Mouse (Mus musculus): ENCODE data around the gene Pex6. TPM values are rescaled to one million over a fixed set of nuclear protein-coding genes. Genes with fewer than 3 reads are reported as not detected.

Pex6 gene
- polyA plus RNA-seq, 1 experiment = 1.5 TPM

GRCm38 (mm10) chr17:46698515-46698914 is 12.7 kb upstream of the Pex6 start:
- H3K36me3 ChIP-seq (ENCODE audit: control insufficient read depth) = peaks cover 42% of the 10 kb centered on the region
- peaks cover 42% of the 10 kb centered on the region for H3K4me1 ChIP-seq (ENCODE audit: control insufficient read depth)

DNA sequence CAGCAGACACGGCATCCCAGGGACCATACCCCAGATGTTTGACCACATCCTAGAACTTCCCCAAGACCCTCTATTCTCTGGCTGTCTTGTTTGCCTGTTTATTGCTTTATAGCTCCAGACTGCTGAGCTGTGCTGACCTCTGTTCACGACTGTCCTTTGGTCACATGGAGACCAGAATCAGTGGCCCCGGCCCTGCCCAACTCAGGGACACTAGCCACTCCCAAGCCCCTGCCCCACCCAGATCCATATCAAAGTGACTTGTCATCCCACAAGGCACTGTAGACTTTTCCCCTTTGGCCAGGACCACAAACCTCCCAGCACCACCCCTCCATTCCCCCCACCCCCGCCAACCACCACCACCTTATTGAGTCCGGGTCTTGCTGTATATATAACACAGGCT is 12.0 kb upstream of the Pex6 start:
- TF ChIP-seq TAL1 (IDR thresholded peaks at IDR 0.05; ENCODE audit: low read length) (no peak), GATA1 (IDR thresholded peaks at IDR 0.05; ENCODE audit: low read length) (no peak)
- Histone ChIP-seq H3K36me3 (ENCODE audit: control insufficient read depth) (peaks cover 39% of the 10 kb centered on the region), H3K4me1 (ENCODE audit: control insufficient read depth) (peaks cover 49% of the 10 kb centered on the region), H3K4me3 (replicated peaks) (no peak overlapping the region), H3K27me3 (ENCODE audit: control insufficient read depth) (no peaks in the 10 kb centered on the region), H3K9me3 (ENCODE audit: control insufficient read depth, low read length) (no peaks in the 10 kb centered on the region)

More at GRCm38 (mm10) chr17:46698515-46698914, 12.7 kb upstream of the Pex6 start:
- TF ChIP-seq TAL1 (IDR thresholded peaks at IDR 0.05; ENCODE audit: low read length) (no peak), GATA1 (IDR thresholded peaks at IDR 0.05; ENCODE audit: low read length) (no peak)
- Histone ChIP-seq H3K27me3 (ENCODE audit: control insufficient read depth) (no peaks in the 10 kb centered on the region), H3K9me3 (ENCODE audit: control insufficient read depth, low read length) (no peaks in the 10 kb centered on the region), H3K4me3 (replicated peaks) (no peak overlapping the region)

DNA sequence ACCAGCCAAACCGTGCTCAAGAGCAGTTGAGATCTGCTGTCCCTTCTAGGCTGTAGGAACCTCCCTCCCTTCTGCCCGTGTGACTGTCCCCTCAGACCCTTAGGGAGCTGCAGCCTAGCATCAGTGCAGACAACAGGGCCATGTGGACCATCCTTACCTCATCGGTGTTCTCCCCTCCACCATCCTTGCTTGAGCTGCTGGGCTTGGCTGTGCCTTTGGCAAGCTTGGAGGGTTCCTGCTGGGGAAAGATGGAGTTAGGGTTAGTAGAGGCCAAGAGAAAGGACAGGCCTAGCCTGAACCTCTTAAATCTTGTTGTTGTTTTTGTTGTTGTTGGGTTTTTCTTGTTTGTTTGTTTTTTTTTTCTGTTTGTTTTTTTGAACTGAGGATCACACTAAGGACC is 11.4 kb upstream of the Pex6 start:
- Histone ChIP-seq H3K4me1 (ENCODE audit: control insufficient read depth) (peaks cover 53% of the 10 kb centered on the region), H3K9me3 (ENCODE audit: control insufficient read depth, low read length) (no peaks in the 10 kb centered on the region), H3K27me3 (ENCODE audit: control insufficient read depth) (no peaks in the 10 kb centered on the region), H3K36me3 (ENCODE audit: control insufficient read depth) (peaks cover 39% of the 10 kb centered on the region), H3K4me3 (replicated peaks) (no peak overlapping the region)
- TF ChIP-seq TAL1 (IDR thresholded peaks at IDR 0.05; ENCODE audit: low read length) = no peak
- no peak for TF ChIP-seq GATA1 (IDR thresholded peaks at IDR 0.05; ENCODE audit: low read length)

DNA sequence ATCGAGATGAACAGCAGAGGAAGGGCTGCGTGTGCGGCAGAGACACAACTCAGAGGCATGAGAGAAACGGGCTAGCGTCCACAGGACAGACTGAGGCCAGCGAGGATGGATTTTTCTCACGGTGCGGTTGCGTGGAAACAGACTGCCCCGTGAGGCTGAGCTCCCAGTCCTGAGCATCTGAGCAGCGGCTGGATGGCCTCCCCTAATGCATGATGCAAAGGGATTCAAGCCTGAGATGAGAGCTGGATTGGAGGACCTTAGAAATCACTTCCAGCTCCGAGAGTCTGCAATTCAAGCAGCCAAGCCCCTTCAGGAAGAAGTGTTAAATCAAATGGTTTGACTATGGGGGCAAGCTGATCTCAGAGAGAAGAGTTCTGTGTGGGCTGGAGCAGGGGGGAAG is 9.8 kb upstream of the Pex6 start:
- no peak for TF ChIP-seq GATA1 (IDR thresholded peaks at IDR 0.05; ENCODE audit: low read length)
- TF ChIP-seq TAL1 (IDR thresholded peaks at IDR 0.05; ENCODE audit: low read length) = no peak
- peaks cover 66% of the 10 kb centered on the region for H3K4me1 ChIP-seq (ENCODE audit: control insufficient read depth)

GRCm38 (mm10) chr17:46702100-46702499 is 9.2 kb upstream of the Pex6 start:
- Histone ChIP-seq H3K27me3 (ENCODE audit: control insufficient read depth) (peaks cover 4% of the 10 kb centered on the region; the same call in 1 of the 2 replicates), H3K9me3 (ENCODE audit: control insufficient read depth, low read length) (no peaks in the 10 kb centered on the region), H3K4me3 (replicated peaks) (no peak overlapping the region), H3K4me1 (ENCODE audit: control insufficient read depth) (peaks cover 68% of the 10 kb centered on the region), H3K36me3 (ENCODE audit: control insufficient read depth) (peaks cover 34% of the 10 kb centered on the region)
- no peak for TF ChIP-seq TAL1 (IDR thresholded peaks at IDR 0.05; ENCODE audit: low read length)
- TF ChIP-seq GATA1 (IDR thresholded peaks at IDR 0.05; ENCODE audit: low read length) = no peak

More for the DNA sequence above, 9.8 kb upstream of the Pex6 start:
- no peaks in the 10 kb centered on the region for H3K9me3 ChIP-seq (ENCODE audit: control insufficient read depth, low read length)
- no peak overlapping the region for H3K4me3 ChIP-seq (replicated peaks)
- no peaks in the 10 kb centered on the region for H3K27me3 ChIP-seq (ENCODE audit: control insufficient read depth)
- H3K36me3 ChIP-seq (ENCODE audit: control insufficient read depth) = peaks cover 34% of the 10 kb centered on the region

- H3K4me1 ChIP-seq (ENCODE audit: control insufficient read depth) = peaks cover 68% of the 10 kb centered on the region
- no peak overlapping the region for H3K4me3 ChIP-seq (replicated peaks)
- no peaks in the 10 kb centered on the region for H3K9me3 ChIP-seq (ENCODE audit: control insufficient read depth, low read length)
- H3K27me3 ChIP-seq (ENCODE audit: control insufficient read depth) = peaks cover 4% of the 10 kb centered on the region; the same call in 1 of the 2 replicates
- H3K36me3 ChIP-seq (ENCODE audit: control insufficient read depth) = peaks cover 34% of the 10 kb centered on the region
- TF ChIP-seq TAL1 (IDR thresholded peaks at IDR 0.05; ENCODE audit: low read length) = no peak
- TF ChIP-seq GATA1 (IDR thresholded peaks at IDR 0.05; ENCODE audit: low read length) = no peak
Observed at GRCm38 (mm10) chr17:46702506-46702905, 8.8 kb upstream of the Pex6 start.

- peaks cover 4% of the 10 kb centered on the region; the same call in 1 of the 2 replicates for H3K27me3 ChIP-seq (ENCODE audit: control insufficient read depth)
- peaks cover 19% of the 10 kb centered on the region for H3K36me3 ChIP-seq (ENCODE audit: control insufficient read depth)
- TF ChIP-seq GATA1 (IDR thresholded peaks at IDR 0.05; ENCODE audit: low read length) (no peak), TAL1 (IDR thresholded peaks at IDR 0.05; ENCODE audit: low read length) (no peak)
- H3K9me3 ChIP-seq (ENCODE audit: control insufficient read depth, low read length) = peaks cover 2% of the 10 kb centered on the region; the same call in 1 of the 2 replicates
- H3K4me3 ChIP-seq (replicated peaks) = peak overlapping the region; percentile 92
- H3K4me1 ChIP-seq (ENCODE audit: control insufficient read depth) = peaks cover 61% of the 10 kb centered on the region
Observed at GRCm38 (mm10) chr17:46703971-46704886, 7.0 kb upstream of the Pex6 start.

DNA sequence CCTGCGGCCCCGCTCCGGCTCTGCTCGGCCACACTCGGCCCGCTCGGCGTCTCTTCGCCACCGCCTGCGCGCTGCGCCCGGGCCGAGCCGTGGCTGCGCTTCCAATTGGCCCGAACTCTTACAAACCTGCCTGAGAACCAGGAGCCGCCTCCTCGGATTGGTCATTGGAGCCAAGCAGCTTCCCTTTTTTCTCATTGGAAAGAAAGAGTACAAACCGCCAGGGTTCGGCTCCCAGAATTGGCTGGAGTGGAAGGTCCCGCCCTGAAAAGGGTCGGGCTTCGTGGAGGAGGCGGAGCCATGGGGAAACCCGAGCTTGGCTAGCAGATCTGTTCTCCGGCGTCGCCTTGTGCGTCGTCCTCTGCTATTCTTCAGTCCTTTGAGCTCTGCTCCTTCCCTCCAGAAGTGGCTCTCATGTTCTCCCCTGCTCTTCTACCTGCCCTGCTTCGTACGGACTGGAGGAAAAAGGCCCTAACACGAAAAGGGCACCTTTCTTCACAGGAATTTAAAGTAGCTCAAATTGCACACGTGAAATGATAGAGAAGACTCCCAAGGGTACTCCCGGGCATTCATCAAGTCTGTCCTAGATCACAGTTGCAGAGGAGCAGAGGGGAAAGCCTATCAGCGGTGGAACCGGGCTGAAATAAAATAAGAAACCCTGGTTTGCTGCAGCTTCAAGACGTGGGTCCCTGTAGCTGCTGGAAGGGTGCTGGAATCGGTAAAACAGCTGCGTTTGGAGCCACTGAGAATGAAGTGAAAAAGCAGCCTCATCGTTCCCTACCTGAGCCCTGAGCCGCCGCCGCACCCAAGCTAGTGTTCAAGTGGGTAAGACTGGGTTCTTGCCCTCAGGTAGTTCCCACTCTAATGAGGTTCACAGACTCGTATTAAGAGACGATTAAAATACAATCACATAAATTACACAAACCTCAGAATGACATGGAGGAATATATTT is 6.1 kb upstream of the Pex6 start, which contains the start of gene Ppp2r5d:
Gene Ppp2r5d, minus strand, starts transcription at position 225 of the 949 bp plus-strand sequence.
- TF ChIP-seq TAL1 (IDR thresholded peaks at IDR 0.05; ENCODE audit: low read length) = no peak
- TF ChIP-seq GATA1 (IDR thresholded peaks at IDR 0.05; ENCODE audit: low read length) = no peak
- peaks cover 54% of the 10 kb centered on the region for H3K4me1 ChIP-seq (ENCODE audit: control insufficient read depth)

More for the DNA sequence above, 6.1 kb upstream of the Pex6 start, which contains the start of gene Ppp2r5d:
- H3K36me3 ChIP-seq (ENCODE audit: control insufficient read depth) = peaks cover 12% of the 10 kb centered on the region
- H3K27me3 ChIP-seq (ENCODE audit: control insufficient read depth) = peaks cover 4% of the 10 kb centered on the region; the same call in 1 of the 2 replicates
- peaks cover 2% of the 10 kb centered on the region; the same call in 1 of the 2 replicates for H3K9me3 ChIP-seq (ENCODE audit: control insufficient read depth, low read length)
- peak within 1 kb of the TSS; percentile 92 for H3K4me3 ChIP-seq (replicated peaks)

All from erythroblast, embryonic 14.5 days (primary cell).